In genomic region chr13:74208986-74209345, GRCm38 (mm10) we compare ENCODE assay signal across 8 mouse cellular contexts. TPM values are rescaled to one million over a fixed set of nuclear protein-coding genes. Genes with fewer than 3 reads are reported as not detected.
DNase-seq lines count a peak whose midpoint lies in the region; ATAC-seq and TF ChIP-seq lines count a peak whose summit lies in the region.

No protein-coding gene starts in this region.

- no peaks in the 10 kb centered on the region for H3K9me3 ChIP-seq in heart, embryonic 10.5 days

- H3K27me3 ChIP-seq in heart, embryonic 10.5 days (ENCODE audit: insufficient read depth, poor library complexity, severe bottlenecking): 0 out of 2 replicates have a peak, but pooled peaks cover 3% of the 10 kb centered on the region
- no peaks in the 10 kb centered on the region for H3K27me3 ChIP-seq in thymus, adult 2 months (ENCODE audit: control insufficient read depth, insufficient read depth, low read length)

- peaks cover 14% of the 10 kb centered on the region for H3K36me3 ChIP-seq in heart, embryonic 10.5 days
- no peaks in the 10 kb centered on the region; the same call in 1 of the 2 replicates for H3K36me3 ChIP-seq in thymus, adult 2 months (ENCODE audit: control insufficient read depth, insufficient read depth, low read length)

- peaks cover 10% of the 10 kb centered on the region for H3K4me1 ChIP-seq in heart, embryonic 10.5 days
- peaks cover 2% of the 10 kb centered on the region; the same call in 1 of the 2 replicates for H3K4me1 ChIP-seq in thymus, adult 2 months (replicated peaks; ENCODE audit: control insufficient read depth, insufficient read depth, low read length)

- 0 out of 2 replicates have a peak, but pooled peaks have one; percentile 2 for ATAC-seq in neutrophil, adult 5-6 weeks (ENCODE audit: extremely low read depth, insufficient number of reproducible peaks, low FRiP score, poor library complexity, severe bottlenecking)

- no peak for TF ChIP-seq POLR2A in thymus, adult 2 months (IDR thresholded peaks at IDR 0.05; ENCODE audit: control insufficient read depth, extremely low read depth, insufficient read depth, low read length, poor library complexity)

- intact Hi-C loops in gastrocnemius, postnatal 36 days (cut with DNase I): no loop called here

- TF ChIP-seq CTCF in thymus, adult 2 months (IDR thresholded peaks at IDR 0.05; ENCODE audit: borderline replicate concordance, control insufficient read depth, extremely low read depth, insufficient read depth, low read length, poor library complexity): no peak

- peak overlapping the region; percentile 94 for H3K27ac ChIP-seq in heart, embryonic 10.5 days
- peak overlapping the region; percentile 89 for H3K27ac ChIP-seq in thymus, adult 2 months (ENCODE audit: control insufficient read depth, insufficient read depth, low read length)

- WGBS in heart, embryonic 10.5 days: 18% methylated on average over 12 of the region's 12 CpGs
- WGBS in thymus, adult 2 months: 9% methylated on average over 12 of the region's 12 CpGs

- H3K4me3 ChIP-seq in heart, embryonic 10.5 days: peak overlapping the region; percentile 88
- H3K4me3 ChIP-seq in thymus, adult 2 months (ENCODE audit: control insufficient read depth, insufficient read depth, low read length): peak overlapping the region; percentile 99

- DNase-seq in heart, embryonic 10.5 days (ENCODE audit: low spot score): no peak
- DNase-seq in heart, adult 18-20 months: no peak
- peak; percentile 30 for DNase-seq in thymus, adult 2 months
- no peak for DNase-seq in thymus, postnatal 0 days (ENCODE audit: low spot score)
- peak; percentile 24 for DNase-seq in heart, postnatal 4 days
- peak; percentile 12 for DNase-seq in liver
- no peak for DNase-seq in gastrocnemius, postnatal 36 days

RNA-seq across cellular contexts. Expression of gene Exoc3, which starts 0.4 kb away (rescaled TPM):
- 62.0 and 62.6 TPM in 2 replicates for polyA plus RNA-seq in heart, embryonic 10.5 days (2016; fragmentation: Nextera tagmentation; extraction: Ambion mirVana)
- total RNA-seq in heart, adult 18-20 months (2021): 10 to 100 TPM; 45.6 to 48.6 TPM
- polyA plus RNA-seq in thymus, adult 2 months (2012; rRNA removed): 36.1 and 45.6 TPM in 2 replicates
- 55.6 and 62.2 TPM in 2 replicates for polyA plus RNA-seq in thymus, postnatal 0 days (2015; fragmentation: Nextera tagmentation; extraction: Ambion mirVana)
- 10 to 100 TPM; 55.6 to 57.1 TPM for total RNA-seq in heart, postnatal 4 days (2021)
- 64.6 and 75.3 TPM in 2 replicates for total RNA-seq in neutrophil, adult 5-6 weeks (2017)
- total RNA-seq in gastrocnemius, postnatal 36 days (2021): 10 to 100 TPM; 27.7 to 29.6 TPM

Comparison
In these comparisons a context has a peak if more than half of its experiments do, and no peak if none do; other contexts are left out.
1. DNase-seq: peak in thymus, adult 2 months (single experiment), heart, postnatal 4 days (single experiment) and liver (single experiment); none in heart, embryonic 10.5 days (single experiment), heart, adult 18-20 months (0 of 2), thymus, postnatal 0 days (single experiment) and gastrocnemius, postnatal 36 days (0 of 2).